In the genomic region with DNA sequence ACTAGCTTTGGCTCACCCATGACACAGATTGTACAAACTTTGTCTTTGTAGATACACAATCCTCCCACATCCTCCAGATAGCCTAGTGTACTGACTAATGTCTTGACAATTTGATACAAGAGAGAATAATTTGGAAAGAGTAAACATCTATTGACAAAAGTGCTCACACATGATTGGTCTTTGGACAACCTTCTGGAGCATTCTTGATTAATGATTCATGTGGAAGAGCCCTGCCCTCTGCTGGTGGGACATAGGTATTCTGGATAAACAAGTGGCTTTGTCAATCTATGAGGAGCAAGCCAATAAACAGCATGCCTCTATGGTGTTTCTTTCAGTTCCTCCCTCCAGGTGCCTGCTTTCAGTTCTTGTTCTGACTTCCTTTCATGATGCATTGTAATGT, we compare ENCODE assay signal across 9 mouse cellular contexts.
DNase-seq lines count a peak whose midpoint lies in the region; ATAC-seq and TF ChIP-seq lines count a peak whose summit lies in the region.
"Had no signal": no experiment of that assay in that cellular context is flagged by ENCODE, and none has a peak within 500 bp of the region (broad histone marks: within the 10 kb centered on the region; RNA-seq: fewer than 3 reads in every experiment).

No protein-coding gene starts in this region.

- TF ChIP-seq CTCF in heart, adult 2 months (IDR thresholded peaks at IDR 0.05), result peak; percentile 69

- H3K79me2 ChIP-seq in heart, adult 2 months (replicated peaks; ENCODE audit: control insufficient read depth, insufficient read depth, low read length), result no peaks in the 10 kb centered on the region

- H3K4me1 ChIP-seq in heart, adult 2 months (ENCODE audit: control insufficient read depth, insufficient read depth, low read length), result no peaks in the 10 kb centered on the region
- no peaks in the 10 kb centered on the region for H3K4me1 ChIP-seq in heart, embryonic 10.5 days
- H3K4me1 ChIP-seq in neural tube, embryonic 15.5 days, result no peaks in the 10 kb centered on the region
- no peaks in the 10 kb centered on the region for H3K4me1 ChIP-seq in intestine, embryonic 15.5 days (replicated peaks)
- H3K4me1 ChIP-seq: neural tube, embryonic 13.5 days had no signal

- no peak for ATAC-seq in neural tube, embryonic 15.5 days (ENCODE audit: low FRiP score)
- ATAC-seq in intestine, embryonic 15.5 days, result no peak

- no peak for DNase-seq in heart, adult 2 months
- no peak for DNase-seq in heart, embryonic 10.5 days (ENCODE audit: low spot score)
- DNase-seq in neural tube, embryonic 10.5 days (ENCODE audit: extremely low spot score, low spot score), result peak; percentile 22
- DNase-seq in embryo, embryonic 9.5 days (ENCODE audit: extremely low spot score), result peak; percentile 26
- DNase-seq in right cerebral cortex, adult 2 months (ENCODE audit: low spot score in 2 of 2), result peak; percentile 32 to 36
- no peak for DNase-seq in lung, adult 18-20 months

- no peak overlapping the region for H3K27ac ChIP-seq in heart, adult 2 months
- H3K27ac ChIP-seq in heart, embryonic 10.5 days, result no peak overlapping the region
- H3K27ac ChIP-seq in neural tube, embryonic 15.5 days (replicated peaks), result no peak overlapping the region
- no peak overlapping the region for H3K27ac ChIP-seq in intestine, embryonic 15.5 days
- H3K27ac ChIP-seq: neural tube, embryonic 13.5 days had no signal

- H3K9me3 ChIP-seq in heart, embryonic 10.5 days, result no peaks in the 10 kb centered on the region
- H3K9me3 ChIP-seq in neural tube, embryonic 15.5 days (replicated peaks), result no peaks in the 10 kb centered on the region
- no peaks in the 10 kb centered on the region for H3K9me3 ChIP-seq in intestine, embryonic 15.5 days
- H3K9me3 ChIP-seq: neural tube, embryonic 13.5 days had no signal

- TF ChIP-seq POLR2A in heart, adult 2 months (IDR thresholded peaks at IDR 0.05; ENCODE audit: insufficient read depth, low read depth, low read length), result no peak

- no peaks in the 10 kb centered on the region for H3K27me3 ChIP-seq in heart, adult 2 months (ENCODE audit: control insufficient read depth, insufficient read depth, low read length)
- H3K27me3 ChIP-seq in heart, embryonic 10.5 days (ENCODE audit: insufficient read depth, poor library complexity, severe bottlenecking), result no peaks in the 10 kb centered on the region
- no peaks in the 10 kb centered on the region for H3K27me3 ChIP-seq in neural tube, embryonic 15.5 days (replicated peaks)
- no peaks in the 10 kb centered on the region for H3K27me3 ChIP-seq in intestine, embryonic 15.5 days (replicated peaks)
- H3K27me3 ChIP-seq: neural tube, embryonic 13.5 days had no signal

- intact Hi-C loops in heart, adult 2 months (cut with DNase I), result no loop called here

- H3K4me3 ChIP-seq in heart, adult 2 months, result no peak overlapping the region
- H3K4me3 ChIP-seq in heart, embryonic 10.5 days, result no peak overlapping the region
- H3K4me3 ChIP-seq in neural tube, embryonic 15.5 days (replicated peaks), result no peak overlapping the region
- H3K4me3 ChIP-seq in intestine, embryonic 15.5 days (replicated peaks), result no peak overlapping the region
- H3K4me3 ChIP-seq: neural tube, embryonic 13.5 days had no signal

- H3K9ac ChIP-seq in heart, adult 2 months (ENCODE audit: low read depth, low read length), result no peak overlapping the region
- no peak overlapping the region for H3K9ac ChIP-seq in neural tube, embryonic 15.5 days (replicated peaks)
- H3K9ac ChIP-seq in intestine, embryonic 15.5 days, result no peak overlapping the region
- H3K9ac ChIP-seq: neural tube, embryonic 13.5 days had no signal

- no peaks in the 10 kb centered on the region for H3K36me3 ChIP-seq in heart, adult 2 months (ENCODE audit: control insufficient read depth, insufficient read depth, low read length)
- H3K36me3 ChIP-seq in heart, embryonic 10.5 days, result no peaks in the 10 kb centered on the region
- H3K36me3 ChIP-seq in neural tube, embryonic 15.5 days, result no peaks in the 10 kb centered on the region
- no peaks in the 10 kb centered on the region for H3K36me3 ChIP-seq in intestine, embryonic 15.5 days
- H3K36me3 ChIP-seq: neural tube, embryonic 13.5 days had no signal

- no peak for TF ChIP-seq EP300 in heart, adult 2 months (IDR thresholded peaks at IDR 0.05; ENCODE audit: insufficient read depth, low read depth, low read length)

- H3K4me2 ChIP-seq in neural tube, embryonic 15.5 days, result no peak overlapping the region
- H3K4me2 ChIP-seq in intestine, embryonic 15.5 days (replicated peaks), result no peak overlapping the region
- H3K4me2 ChIP-seq: neural tube, embryonic 13.5 days had no signal

Comparison
In these comparisons a context has a peak if more than half of its experiments do, and no peak if none do; other contexts are left out.
1. DNase-seq: peak in neural tube, embryonic 10.5 days (single experiment), embryo, embryonic 9.5 days (single experiment) and right cerebral cortex, adult 2 months (2 of 2); none in heart, adult 2 months (0 of 2), heart, embryonic 10.5 days (single experiment) and lung, adult 18-20 months (0 of 2).